Mouse (Mus musculus): Measurements from ENCODE around the gene Nol4l. TPM values are rescaled to one million over a fixed set of nuclear protein-coding genes. Genes with fewer than 3 reads are reported as not detected.
"Not testable (repeated sequence)": the region's sequence is repeated elsewhere in the genome, so short reads cannot be mapped to it uniquely, and the experiment has no call there.

Nol4l gene
- polyA plus RNA-seq, 1 experiment from 2014 or later = 32.1 TPM

DNA sequence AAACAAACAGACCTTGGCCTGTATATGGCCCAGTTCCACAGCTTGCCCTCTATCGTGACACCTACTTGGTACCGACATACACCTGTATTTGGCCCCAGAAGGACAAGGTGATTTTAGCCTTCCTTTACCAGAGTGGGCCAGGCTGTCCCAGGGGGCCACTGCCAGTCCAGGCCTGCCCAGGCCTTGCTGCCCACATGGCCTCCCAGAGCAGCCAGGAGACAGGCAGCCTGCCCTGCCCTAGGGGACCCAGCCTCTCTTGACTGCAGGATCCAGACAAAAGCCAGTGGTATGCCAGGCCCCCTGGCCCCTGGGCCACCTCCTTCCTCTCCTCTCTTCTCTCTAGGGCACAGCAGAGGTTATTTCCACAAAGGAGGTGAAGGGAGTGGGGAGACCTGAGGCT, 21.8 kb downstream of the Nol4l start:
- H3K27me3 ChIP-seq = no peaks in the 10 kb centered on the region
- peaks cover 44% of the 10 kb centered on the region for H3K4me1 ChIP-seq
- WGBS = 95% methylated on average over 2 of the region's 2 CpGs
- no peaks in the 10 kb centered on the region for H3K9me3 ChIP-seq (replicated peaks)
- H3K4me2 ChIP-seq = no peak overlapping the region
- H3K4me3 ChIP-seq = no peak overlapping the region
- ATAC-seq = no peak
- H3K36me3 ChIP-seq (ENCODE audit: poor library complexity, severe bottlenecking) = no peaks in the 10 kb centered on the region
- H3K27ac ChIP-seq = no peak overlapping the region
- H3K9ac ChIP-seq = no peak overlapping the region

- Histone ChIP-seq H3K27ac (no peak overlapping the region), H3K4me1 (peaks cover 28% of the 10 kb centered on the region), H3K4me2 (no peak overlapping the region), H3K36me3 (ENCODE audit: poor library complexity, severe bottlenecking) (no peaks in the 10 kb centered on the region), H3K4me3 (no peak overlapping the region), H3K27me3 (no peaks in the 10 kb centered on the region), H3K9ac (no peak overlapping the region), H3K9me3 (replicated peaks) (no peaks in the 10 kb centered on the region)
- 94% methylated on average over 5 of the region's 5 CpGs for WGBS
- ATAC-seq = no peak
These were observed 23.4 kb downstream of the Nol4l start for GRCm38 (mm10) chr2:153506385-153506784.

DNA sequence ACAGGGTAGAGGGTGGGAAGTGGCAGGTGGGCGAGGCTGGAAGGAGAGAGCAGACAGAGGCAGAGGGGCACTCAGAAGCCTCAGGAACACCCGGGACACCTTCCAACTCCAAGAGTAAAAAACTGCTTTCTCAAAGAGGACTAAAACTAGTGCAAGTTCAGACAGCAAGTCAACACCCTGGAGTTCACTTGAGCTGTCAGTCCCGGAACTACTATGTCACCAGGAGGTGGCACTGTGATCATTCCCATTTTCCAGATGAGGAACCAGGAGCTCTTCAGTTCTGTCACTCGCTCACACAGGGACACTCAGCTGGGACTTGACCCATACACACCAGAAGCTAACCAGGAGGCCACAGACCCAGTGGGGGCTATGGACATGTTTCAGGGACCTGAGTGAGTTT, 30.6 kb downstream of the Nol4l start:
- H3K27me3 ChIP-seq = 0 out of 2 replicates have a peak, but pooled peaks cover 3% of the 10 kb centered on the region
- no peak overlapping the region for H3K27ac ChIP-seq
- no peak overlapping the region for H3K9ac ChIP-seq
- no peak overlapping the region for H3K4me2 ChIP-seq
- no peaks in the 10 kb centered on the region for H3K36me3 ChIP-seq (ENCODE audit: poor library complexity, severe bottlenecking)
- ATAC-seq = no peak
- no peaks in the 10 kb centered on the region for H3K9me3 ChIP-seq (replicated peaks)
- WGBS = 58% methylated on average over 4 of the region's 4 CpGs
- peaks cover 35% of the 10 kb centered on the region for H3K4me1 ChIP-seq
- no peak overlapping the region for H3K4me3 ChIP-seq

DNA sequence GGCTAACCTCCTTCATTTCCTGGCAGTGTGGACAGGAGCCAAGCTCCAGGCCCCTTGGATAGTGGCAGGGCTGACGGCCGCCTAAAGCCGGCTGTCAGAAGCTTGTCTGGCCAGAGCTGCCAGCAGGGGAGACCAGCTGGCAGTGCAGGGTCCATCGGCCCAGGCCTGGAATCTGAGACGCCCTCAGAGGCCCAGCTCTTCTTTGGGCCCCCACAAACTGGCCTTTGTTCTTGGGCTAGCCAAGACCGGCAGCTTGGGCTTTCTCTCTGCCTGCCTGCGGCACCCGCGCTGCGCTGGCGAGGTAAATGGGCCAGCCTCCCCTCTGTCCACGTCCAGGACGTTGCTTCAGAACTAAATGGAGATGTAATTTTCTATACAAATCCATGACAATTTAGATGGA, 32.9 kb downstream of the Nol4l start:
- H3K4me1 ChIP-seq = peaks cover 51% of the 10 kb centered on the region
- H3K27ac ChIP-seq = peak overlapping the region; percentile 83
- H3K4me3 ChIP-seq = no peak overlapping the region
- H3K27me3 ChIP-seq = 0 out of 2 replicates have a peak, but pooled peaks cover 3% of the 10 kb centered on the region
- WGBS = 6% methylated on average over 13 of the region's 13 CpGs
- H3K36me3 ChIP-seq (ENCODE audit: poor library complexity, severe bottlenecking) = no peaks in the 10 kb centered on the region
- peak overlapping the region; percentile 27 for H3K4me2 ChIP-seq
- ATAC-seq = peak; percentile 65
- no peaks in the 10 kb centered on the region for H3K9me3 ChIP-seq (replicated peaks)
- peak overlapping the region; percentile 48 for H3K9ac ChIP-seq

DNA sequence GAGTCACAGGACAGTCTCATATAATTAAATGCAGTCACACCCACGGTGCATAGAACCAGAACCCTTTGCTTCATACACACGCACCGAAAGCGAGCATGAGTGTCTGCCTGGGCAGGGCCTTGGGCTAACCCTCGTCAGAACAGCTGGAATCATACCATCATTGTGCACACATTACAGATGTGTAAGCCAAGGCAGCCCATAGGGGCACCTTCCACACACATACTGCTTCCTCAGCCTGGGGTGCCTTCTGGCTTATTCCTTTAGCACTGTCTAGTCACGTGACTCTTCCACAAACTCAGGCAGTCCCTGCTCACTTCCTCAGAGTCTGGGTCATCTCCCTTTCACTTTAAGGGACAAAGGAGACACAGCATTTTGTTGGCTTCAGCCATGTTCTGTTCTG, 33.5 kb downstream of the Nol4l start:
- no peak overlapping the region for H3K4me2 ChIP-seq
- H3K27me3 ChIP-seq = 0 out of 2 replicates have a peak, but pooled peaks cover 8% of the 10 kb centered on the region
- H3K4me1 ChIP-seq = peaks cover 57% of the 10 kb centered on the region
- H3K27ac ChIP-seq = peak overlapping the region; percentile 83
- H3K9me3 ChIP-seq (replicated peaks) = no peaks in the 10 kb centered on the region
- 82% methylated on average over 6 of the region's 6 CpGs for WGBS
- no peak for ATAC-seq
- H3K36me3 ChIP-seq (ENCODE audit: poor library complexity, severe bottlenecking) = no peaks in the 10 kb centered on the region
- no peak overlapping the region for H3K4me3 ChIP-seq
- H3K9ac ChIP-seq = no peak overlapping the region

GRCm38 (mm10) chr2:153495818-153496217, 34.0 kb downstream of the Nol4l start:
- 0 out of 2 replicates have a peak, but pooled peaks cover 8% of the 10 kb centered on the region for H3K27me3 ChIP-seq
- no peak overlapping the region for H3K4me3 ChIP-seq
- H3K36me3 ChIP-seq (ENCODE audit: poor library complexity, severe bottlenecking) = no peaks in the 10 kb centered on the region
- H3K9me3 ChIP-seq (replicated peaks) = no peaks in the 10 kb centered on the region
- 89% methylated on average over 4 of the region's 4 CpGs for WGBS
- no peak overlapping the region for H3K4me2 ChIP-seq
- peaks cover 62% of the 10 kb centered on the region for H3K4me1 ChIP-seq
- peak overlapping the region; percentile 83 for H3K27ac ChIP-seq
- no peak for ATAC-seq
- H3K9ac ChIP-seq = no peak overlapping the region; the same call in 1 of the 2 replicates

DNA sequence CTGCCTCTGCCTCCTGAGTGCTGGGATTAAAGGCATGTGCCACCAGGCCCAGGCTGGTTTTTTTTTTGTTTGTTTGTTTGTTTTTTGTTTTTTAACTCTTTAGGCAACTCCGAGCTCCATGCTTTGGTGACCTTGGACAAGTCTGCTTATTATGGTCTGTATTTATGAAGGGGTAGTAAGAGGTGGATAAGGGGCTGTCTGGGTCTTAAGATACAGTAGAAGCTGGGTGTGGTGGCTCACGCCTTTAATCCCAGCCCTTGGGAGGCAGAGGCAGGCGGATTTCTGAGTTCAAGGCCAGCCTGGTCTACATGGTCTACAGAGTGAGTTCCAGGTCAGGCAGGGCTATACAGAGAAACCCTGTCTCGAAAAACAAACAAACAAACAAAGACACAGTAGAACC, 34.4 kb downstream of the Nol4l start:
- not testable (repeated sequence) for H3K4me3 ChIP-seq; H3K27me3 ChIP-seq; ATAC-seq; H3K27ac ChIP-seq; H3K9ac ChIP-seq; H3K36me3 ChIP-seq (ENCODE audit: poor library complexity, severe bottlenecking); H3K9me3 ChIP-seq (replicated peaks); H3K4me2 ChIP-seq
- peaks cover 66% of the 10 kb centered on the region for H3K4me1 ChIP-seq
- WGBS = 92% methylated on average over 4 of the region's 4 CpGs

DNA sequence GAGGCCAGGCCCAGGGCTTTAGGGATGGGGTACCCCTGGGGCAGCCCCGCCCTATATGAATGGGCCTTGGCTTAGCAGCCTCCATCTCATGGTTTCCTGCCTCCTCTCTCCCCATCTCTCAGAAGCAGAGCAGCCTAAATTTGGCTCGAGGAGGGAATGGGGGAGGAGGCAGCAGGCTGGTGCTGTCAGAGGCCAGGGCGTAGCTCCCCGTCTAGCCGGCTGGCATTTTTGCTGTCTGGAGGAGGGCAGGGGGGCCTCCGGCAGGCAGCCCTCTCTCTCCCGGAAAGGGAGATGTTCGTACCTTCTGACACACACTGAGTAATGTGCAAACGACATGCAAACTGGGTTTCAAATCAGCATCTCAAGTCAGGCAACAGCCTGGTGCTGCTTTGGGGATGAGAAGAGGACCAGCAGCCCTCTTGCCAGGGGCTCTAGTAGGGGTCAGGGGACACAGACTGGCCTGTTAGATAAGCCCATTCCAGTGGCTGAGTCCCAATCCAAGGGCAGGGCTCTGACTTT, 35.4 kb downstream of the Nol4l start:
- peaks cover 66% of the 10 kb centered on the region for H3K4me1 ChIP-seq
- H3K9ac ChIP-seq = peak overlapping the region; percentile 41; the same call in 1 of the 2 replicates
- no peaks in the 10 kb centered on the region for H3K36me3 ChIP-seq (ENCODE audit: poor library complexity, severe bottlenecking)
- H3K4me3 ChIP-seq = no peak overlapping the region
- ATAC-seq = no peak
- H3K9me3 ChIP-seq (replicated peaks) = no peaks in the 10 kb centered on the region
- peak overlapping the region; percentile 18 for H3K4me2 ChIP-seq
- H3K27ac ChIP-seq = peak overlapping the region; percentile 96
- WGBS = 27% methylated on average over 9 of the region's 9 CpGs
- H3K27me3 ChIP-seq = 0 out of 2 replicates have a peak, but pooled peaks cover 8% of the 10 kb centered on the region

DNA sequence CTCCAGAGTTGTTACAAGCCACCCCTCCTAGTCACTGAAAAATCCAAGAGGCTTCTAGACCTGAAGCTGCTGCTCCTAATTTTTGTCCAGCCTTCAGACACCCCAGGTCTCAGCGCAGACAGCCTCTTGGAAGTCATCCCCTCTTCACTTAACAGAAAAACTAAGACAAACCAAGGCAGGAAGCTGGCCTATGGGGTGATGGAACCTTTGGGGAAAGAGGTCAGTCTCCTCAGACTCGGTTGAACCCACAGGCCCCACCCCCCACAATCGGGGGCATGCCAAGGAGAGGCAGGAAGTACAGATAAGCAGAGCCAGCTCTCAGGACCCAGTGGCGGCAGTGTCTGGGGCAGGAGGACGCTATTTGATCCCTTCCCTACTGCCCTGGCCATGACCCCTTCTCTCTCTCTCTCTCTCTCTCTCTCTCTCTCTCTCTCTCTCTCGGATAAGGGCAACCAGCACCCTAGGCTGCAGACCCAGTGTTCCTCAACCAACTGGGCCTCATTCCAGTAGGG, 35.9 kb downstream of the Nol4l start:
- Histone ChIP-seq H3K27me3 (0 out of 2 replicates have a peak, but pooled peaks cover 8% of the 10 kb centered on the region), H3K27ac (peak overlapping the region; percentile 96), H3K36me3 (ENCODE audit: poor library complexity, severe bottlenecking) (no peaks in the 10 kb centered on the region), H3K9me3 (replicated peaks) (no peaks in the 10 kb centered on the region), H3K4me2 (peak overlapping the region; percentile 81), H3K4me1 (peaks cover 66% of the 10 kb centered on the region), H3K4me3 (no peak overlapping the region), H3K9ac (peak overlapping the region; percentile 41; the same call in 1 of the 2 replicates)
- WGBS = 19% methylated on average over 6 of the region's 6 CpGs
- ATAC-seq = no peak

DNA sequence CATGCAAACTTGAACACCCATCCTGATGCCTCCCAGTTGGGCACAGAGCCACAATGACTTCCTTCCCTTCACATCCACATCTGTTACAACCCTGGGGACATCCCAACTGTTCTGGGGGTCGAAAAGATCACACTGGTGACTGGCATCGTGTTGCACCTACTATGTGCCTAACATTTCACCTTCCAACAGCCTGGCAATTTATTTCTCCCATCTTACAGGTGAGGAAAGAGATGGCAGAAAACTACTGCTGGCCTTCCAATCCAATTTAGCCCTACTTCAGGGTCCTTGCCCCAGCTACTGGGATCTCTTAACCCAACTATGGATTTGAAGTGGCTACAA, 36.4 kb downstream of the Nol4l start:
- ATAC-seq = no peak
- WGBS = 32% methylated on average over 2 of the region's 2 CpGs
- Histone ChIP-seq H3K27me3 (0 out of 2 replicates have a peak, but pooled peaks cover 8% of the 10 kb centered on the region), H3K4me3 (peak overlapping the region; percentile 51), H3K9ac (peak overlapping the region; percentile 76), H3K4me1 (peaks cover 66% of the 10 kb centered on the region), H3K4me2 (peak overlapping the region; percentile 81), H3K9me3 (replicated peaks) (no peaks in the 10 kb centered on the region), H3K36me3 (ENCODE audit: poor library complexity, severe bottlenecking) (no peaks in the 10 kb centered on the region), H3K27ac (peak overlapping the region; percentile 96)

- Histone ChIP-seq H3K9ac (peak within 1 kb of the TSS; percentile 76), H3K9me3 (replicated peaks) (no peaks in the 10 kb centered on the region), H3K27me3 (0 out of 2 replicates have a peak, but pooled peaks cover 8% of the 10 kb centered on the region), H3K4me3 (peak within 1 kb of the TSS; percentile 51), H3K27ac (peak within 1 kb of the TSS; percentile 96), H3K36me3 (ENCODE audit: poor library complexity, severe bottlenecking) (no peaks in the 10 kb centered on the region), H3K4me1 (peaks cover 61% of the 10 kb centered on the region), H3K4me2 (peak within 1 kb of the TSS; percentile 81)
- ATAC-seq = peak; percentile 82
- WGBS = 1% methylated on average over 60 of the region's 83 CpGs
These were observed 37.0 kb downstream of the Nol4l start, which contains the start of gene 4930404H24Rik for GRCm38 (mm10) chr2:153492573-153493392. Gene 4930404H24Rik (plus strand): TSS chr2:153492790.

- Histone ChIP-seq H3K4me3 (peak overlapping the region; percentile 51), H3K27ac (peak overlapping the region; percentile 96), H3K9ac (peak overlapping the region; percentile 76), H3K4me1 (peaks cover 54% of the 10 kb centered on the region), H3K4me2 (peak overlapping the region; percentile 81), H3K9me3 (replicated peaks) (no peaks in the 10 kb centered on the region), H3K27me3 (0 out of 2 replicates have a peak, but pooled peaks cover 8% of the 10 kb centered on the region), H3K36me3 (ENCODE audit: poor library complexity, severe bottlenecking) (no peaks in the 10 kb centered on the region)
- peak; percentile 40 for ATAC-seq
- WGBS = under 1% methylated on average over 22 of the region's 24 CpGs
These were observed 37.6 kb downstream of the Nol4l start for GRCm38 (mm10) chr2:153492179-153492517.
